Mouse (Mus musculus): Measurements from ENCODE around the gene Apba2.

The Apba2 gene

GRCm38 (mm10) chr7:64501536-64502270 is at the start of gene Apba2:
TSS of gene Apba2 (plus strand) at chr7:64501706.
- DNase-seq = no peak

DNA sequence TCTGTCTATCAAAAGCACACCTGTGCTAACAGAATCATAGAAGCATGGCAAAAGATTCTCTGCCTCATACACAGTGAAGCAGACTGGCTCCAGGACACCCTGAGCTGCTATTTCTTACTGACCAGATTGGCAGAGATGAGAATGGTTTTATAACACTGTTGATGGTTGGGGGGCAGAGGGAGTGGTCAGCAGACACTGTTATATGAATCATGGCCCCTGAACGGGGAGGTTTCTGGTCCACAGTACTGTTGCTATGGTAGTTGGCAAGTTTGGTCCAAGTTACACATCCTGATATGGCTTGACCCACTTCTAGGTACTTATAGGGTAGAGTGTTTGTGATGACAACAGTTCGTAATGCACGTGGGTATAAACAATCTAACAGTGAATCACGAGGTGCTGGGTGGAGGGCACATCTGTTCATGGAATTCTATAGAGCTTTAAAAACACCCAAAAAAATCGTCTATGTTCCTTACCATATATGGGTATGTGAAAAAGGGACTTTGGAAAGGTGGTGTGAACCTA is 49.6 kb upstream of the Apba2 start:
- DNase-seq = no peak

DNA sequence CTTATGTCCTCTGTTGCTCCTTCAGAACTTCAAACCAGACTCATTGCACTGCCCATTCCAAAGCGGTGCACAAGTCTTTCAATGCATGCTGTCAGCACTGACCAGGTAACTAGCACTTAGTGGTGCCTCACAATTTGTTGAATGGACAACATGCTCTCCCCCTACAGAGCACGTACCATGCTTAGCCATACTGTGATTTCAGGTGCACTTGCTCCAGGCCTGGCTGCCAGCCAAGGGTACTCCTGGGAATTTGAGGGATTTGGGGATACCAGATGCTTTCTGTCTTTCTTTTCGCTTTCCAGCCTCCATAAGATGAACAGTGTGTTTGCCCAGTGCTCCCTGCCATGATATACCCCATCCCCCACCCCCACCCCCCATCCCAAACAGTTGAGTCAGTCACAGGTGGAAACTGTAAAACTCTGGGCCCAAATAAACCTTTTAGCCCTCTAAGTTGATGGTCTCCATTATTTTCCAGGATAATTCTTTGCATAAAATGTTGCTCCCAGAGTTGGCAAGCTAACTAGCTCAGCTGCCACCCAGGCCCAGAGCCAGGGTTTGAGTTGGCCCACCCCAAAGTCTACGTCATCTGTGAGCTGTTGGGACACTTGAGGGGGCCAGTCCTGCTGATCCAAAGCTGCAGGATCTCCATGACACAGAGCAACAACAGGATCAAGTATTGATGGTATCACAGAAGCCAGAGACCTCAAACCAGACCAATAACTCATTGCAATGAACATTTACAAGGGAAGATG is 48.9 kb upstream of the Apba2 start:
- DNase-seq = no peak

- no peak for DNase-seq
Observed at GRCm38 (mm10) chr7:64456176-64456575, 45.3 kb upstream of the Apba2 start.

GRCm38 (mm10) chr7:64456676-64457075 is 44.8 kb upstream of the Apba2 start:
- no peak for DNase-seq

DNA sequence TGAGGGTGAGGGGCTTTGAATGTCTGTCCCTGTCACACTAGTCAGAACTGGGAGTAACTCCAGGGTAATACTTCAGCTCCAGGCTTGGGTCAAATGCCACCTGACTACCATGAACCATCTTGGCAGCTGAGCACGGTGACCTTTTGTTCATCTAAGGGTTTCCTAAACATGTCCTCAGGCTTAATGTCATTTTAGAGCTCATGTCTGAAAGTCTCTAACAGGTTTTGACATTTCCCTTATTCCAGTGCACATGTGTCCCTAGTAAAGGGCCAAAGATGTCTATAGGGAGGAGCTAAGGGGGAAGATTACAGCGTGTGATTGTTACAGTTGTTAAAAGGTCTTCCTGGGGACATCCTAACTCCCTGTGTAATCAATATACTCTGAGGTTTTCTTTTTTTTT is 43.7 kb upstream of the Apba2 start:
- no peak for DNase-seq

GRCm38 (mm10) chr7:64497438-64497837 is 4.1 kb upstream of the Apba2 start:
- peak; percentile 14 for DNase-seq

DNA sequence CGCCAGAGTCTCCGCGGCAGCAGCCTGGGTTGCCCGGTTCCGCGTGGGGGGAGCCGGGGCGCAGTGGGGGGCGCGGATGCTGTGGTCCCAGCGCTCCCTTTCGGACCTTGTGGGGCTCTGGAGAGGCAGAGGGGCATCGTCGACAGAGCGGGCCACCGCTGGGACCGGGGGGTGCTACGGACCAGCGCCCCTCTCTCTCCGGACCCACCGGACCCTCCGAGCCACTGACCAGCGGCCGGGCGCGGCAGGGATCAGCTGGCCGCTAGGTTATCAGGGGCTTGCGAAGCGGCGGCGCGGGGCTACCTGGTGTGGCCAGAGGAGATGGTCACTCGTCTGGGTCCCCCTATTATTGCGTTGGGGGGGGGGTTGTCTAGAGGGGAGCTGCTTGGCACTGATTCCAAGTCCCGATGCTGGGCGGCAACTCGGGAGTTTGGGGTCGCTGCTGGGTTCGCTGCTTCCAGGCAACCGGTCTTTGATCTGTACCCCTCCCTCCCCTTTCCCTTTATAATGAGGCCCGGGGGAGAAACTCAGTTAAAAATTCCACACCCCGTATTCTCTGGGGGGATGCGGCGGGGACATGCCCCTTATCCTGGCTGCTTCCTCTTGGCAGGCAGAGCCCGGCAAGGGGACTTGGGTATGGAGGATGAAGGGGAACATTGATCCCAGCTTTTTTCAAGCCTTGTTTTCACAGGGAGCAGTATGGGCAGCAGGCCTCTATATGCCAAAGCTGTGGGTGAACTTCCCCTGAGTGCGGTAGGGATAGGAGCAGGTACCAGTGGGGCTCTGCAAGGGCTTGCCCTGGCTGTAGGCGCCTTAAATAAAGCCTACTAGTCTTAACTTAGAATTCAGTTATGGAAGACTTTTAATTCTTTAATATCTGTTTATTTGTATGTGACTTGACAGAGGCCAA is 1.0 kb downstream of the Apba2 start:
- no peak for DNase-seq

DNA sequence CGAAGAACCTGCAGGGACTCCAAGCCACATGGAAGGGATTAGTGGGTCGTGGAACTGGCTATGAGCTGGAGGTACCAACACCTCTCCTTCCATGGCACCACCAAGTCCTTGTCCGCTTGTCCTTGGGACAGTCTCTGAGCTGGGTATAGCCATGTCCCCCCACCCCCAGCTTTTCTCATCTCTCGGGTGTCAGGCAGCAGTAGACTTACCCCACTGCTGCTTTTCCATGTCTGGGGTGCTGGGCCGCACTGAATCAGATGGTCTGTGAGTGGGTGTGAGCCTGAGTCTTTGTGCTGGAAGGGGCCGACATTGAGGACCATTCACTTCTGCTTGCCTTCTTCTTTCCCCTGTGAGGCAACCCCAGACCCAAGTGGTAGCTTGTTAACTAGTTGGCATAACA is 2.1 kb downstream of the Apba2 start:
- no peak for DNase-seq

DNA sequence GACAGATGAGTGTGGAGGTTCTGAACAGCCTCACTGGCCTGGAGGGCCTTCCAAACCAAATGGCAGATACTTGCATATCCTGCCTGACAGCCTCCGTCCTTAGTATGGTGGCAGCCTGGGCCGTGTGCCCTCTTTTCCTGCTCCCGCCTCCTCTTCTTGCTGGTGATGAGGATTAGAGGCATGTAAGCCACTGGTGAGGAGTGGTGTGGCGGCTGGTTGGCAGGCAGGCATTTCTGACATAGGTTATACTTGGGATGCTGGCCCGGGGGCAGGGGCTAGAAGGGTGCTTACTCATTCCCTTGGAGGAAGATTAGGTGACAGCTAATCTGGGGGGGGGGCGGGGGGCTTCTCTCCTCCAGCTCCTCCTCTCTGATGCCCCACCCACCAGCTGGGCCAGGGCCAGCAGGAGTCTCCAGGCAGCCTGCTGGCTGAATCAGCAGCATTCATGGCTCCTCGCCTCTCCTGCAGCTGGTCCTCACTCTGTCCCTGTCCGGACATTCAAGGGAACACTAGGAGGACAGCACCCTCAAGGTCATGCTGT is 3.3 kb downstream of the Apba2 start:
- no peak for DNase-seq

- no peak for DNase-seq
Observed at GRCm38 (mm10) chr7:64505571-64505970, 4.1 kb downstream of the Apba2 start.

DNA sequence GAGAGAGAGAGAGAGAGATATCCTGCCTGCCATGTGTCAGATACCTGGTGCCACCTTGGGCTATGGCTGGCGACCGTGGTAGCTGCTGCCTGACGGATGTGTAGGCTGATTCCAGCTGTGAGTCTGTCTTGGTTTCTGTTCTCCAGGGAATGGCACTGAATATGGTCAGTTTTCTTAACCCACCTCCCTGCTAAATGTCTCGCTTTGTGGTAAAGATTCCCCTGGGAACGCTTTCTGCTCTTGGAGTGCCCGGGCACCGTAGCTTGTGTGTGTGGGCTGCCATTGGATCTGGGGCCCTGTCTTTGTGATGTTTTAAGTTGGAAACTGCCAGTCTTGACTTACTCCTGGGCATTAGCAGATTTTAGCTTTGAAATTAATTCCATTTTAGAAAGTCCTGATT is 7.3 kb downstream of the Apba2 start:
- DNase-seq = no peak

GRCm38 (mm10) chr7:64509911-64510310 is 8.4 kb downstream of the Apba2 start:
- no peak for DNase-seq

- no peak for DNase-seq
Observed at GRCm38 (mm10) chr7:64510526-64511210, 9.2 kb downstream of the Apba2 start.

GRCm38 (mm10) chr7:64513621-64514020 is 12.1 kb downstream of the Apba2 start:
- no peak for DNase-seq

- no peak for DNase-seq
Observed at GRCm38 (mm10) chr7:64515280-64515679, 13.8 kb downstream of the Apba2 start.

DNA sequence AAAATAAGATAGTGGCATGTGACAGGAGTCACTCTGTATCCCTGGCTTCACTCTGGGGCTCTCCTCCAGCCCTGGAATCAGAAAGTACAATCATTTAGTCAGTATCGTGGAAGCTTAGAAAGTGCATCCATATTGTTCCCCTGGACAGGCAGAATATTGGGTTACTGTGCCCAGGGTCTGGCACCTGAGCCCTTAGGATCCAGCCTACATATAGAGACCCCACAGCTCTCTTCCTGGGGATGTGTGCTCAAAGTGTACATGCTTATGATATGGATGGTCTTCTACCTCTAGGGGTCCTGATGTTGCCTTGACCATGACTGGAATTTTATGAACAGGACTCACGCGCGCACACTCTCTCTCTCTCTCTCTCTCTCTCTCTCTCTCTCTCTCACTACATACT is 14.4 kb downstream of the Apba2 start:
- no peak for DNase-seq

- DNase-seq = no peak
Observed at GRCm38 (mm10) chr7:64519091-64519490, 17.6 kb downstream of the Apba2 start.

DNA sequence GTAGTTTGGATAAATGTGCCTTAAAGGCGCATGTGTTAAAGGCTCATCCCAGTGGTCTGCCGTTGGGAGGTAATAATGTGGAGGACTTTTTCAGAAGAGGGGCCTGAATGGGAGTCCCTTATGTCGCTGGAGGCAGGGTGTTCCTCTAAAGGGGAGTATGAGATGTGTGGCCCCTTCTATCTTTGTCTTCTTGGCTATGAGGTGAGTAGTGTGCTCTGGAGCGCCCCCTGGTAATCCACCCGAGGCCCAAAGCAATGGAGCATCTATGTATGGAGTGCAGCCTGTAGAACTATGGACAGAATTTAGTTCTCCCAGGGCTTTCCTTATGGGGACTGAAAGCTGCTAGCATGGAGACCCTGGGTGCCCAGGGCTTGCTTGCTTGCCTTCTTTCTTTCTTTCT is 18.0 kb downstream of the Apba2 start:
- no peak for DNase-seq

DNA sequence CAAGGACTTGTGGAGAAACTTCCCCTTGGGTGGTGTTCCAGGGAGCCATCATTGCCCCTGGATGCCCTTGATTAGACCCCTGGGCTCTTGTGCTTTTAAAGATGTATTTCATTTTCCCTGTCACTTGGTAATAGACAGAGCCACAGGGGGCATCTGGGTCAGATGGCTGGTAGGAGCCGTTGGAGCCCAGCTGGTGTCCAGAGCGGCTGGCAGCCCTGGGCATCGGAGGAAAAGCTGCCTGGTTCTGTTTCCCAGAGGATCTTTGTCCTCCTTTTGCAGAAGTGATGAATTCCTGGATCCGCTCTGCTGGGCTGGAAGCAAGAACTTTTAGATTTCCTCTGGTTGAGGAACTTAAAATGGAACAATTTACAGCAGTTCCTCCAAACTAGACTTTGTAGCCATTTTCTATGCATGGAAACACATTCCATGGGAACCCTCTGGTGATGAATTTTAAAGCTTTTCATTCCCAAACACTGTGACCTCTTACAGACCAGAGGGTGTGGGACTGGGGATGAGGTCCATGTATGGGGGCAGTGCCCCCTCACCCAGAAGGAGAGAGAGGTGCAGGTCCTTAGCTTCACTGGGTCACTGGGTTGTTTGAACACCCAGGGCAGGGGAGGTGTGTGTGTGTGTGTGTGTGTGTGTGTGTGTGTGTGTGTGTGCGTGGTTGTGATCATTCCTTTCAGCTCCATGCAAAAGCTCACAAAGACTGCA is 20.3 kb downstream of the Apba2 start:
- DNase-seq = no peak

GRCm38 (mm10) chr7:64522409-64522730 is 20.9 kb downstream of the Apba2 start:
- DNase-seq = no peak

- DNase-seq = no peak
Observed at GRCm38 (mm10) chr7:64531297-64531696, 29.8 kb downstream of the Apba2 start.
